Mouse (Mus musculus) brown adipose tissue, adult 24 weeks (tissue): ENCODE results near the gene S1pr2. TPM values are rescaled to one million over a fixed set of nuclear protein-coding genes. Genes with fewer than 3 reads are reported as not detected.
A peak's percentile ranks its signal among the peaks of the same experiment; 100 is the strongest.

ENCODE experiments used
- H3K27ac ChIP-seq: fragments of 200-500 bp; replicated peaks from 2 replicates; pipeline ENCODE4 v1.5.1; 2012; ENCODE audit warnings: low read depth, mild to moderate bottlenecking, low read length
- H3K4me1 ChIP-seq: fragments of 200-500 bp; 2 replicates; pipeline ENCODE4 v1.6.1; 2012; ENCODE audit warnings: low read length, mixed read lengths; ENCODE audit not compliant: control insufficient read depth, insufficient read depth, insufficient read length
- H3K4me3 ChIP-seq: fragments of 200-500 bp; 2 replicates; pipeline ENCODE4 v1.5.1; 2012; ENCODE audit warnings: low read depth, mild to moderate bottlenecking, low read length, moderate library complexity; ENCODE audit not compliant: insufficient read depth
- polyA plus RNA-seq: library from polyadenylated mRNA; stranded (reverse); fragments of >200 nt; gene quantifications from 2 replicates; pipeline ENCODE4 v1.2.4, GENCODE M21; 2012; ENCODE audit not compliant: missing spikeins, insufficient read depth, insufficient read length

Gene S1pr2
- polyA plus RNA-seq, 1 experiment, result 2.6 TPM

DNA sequence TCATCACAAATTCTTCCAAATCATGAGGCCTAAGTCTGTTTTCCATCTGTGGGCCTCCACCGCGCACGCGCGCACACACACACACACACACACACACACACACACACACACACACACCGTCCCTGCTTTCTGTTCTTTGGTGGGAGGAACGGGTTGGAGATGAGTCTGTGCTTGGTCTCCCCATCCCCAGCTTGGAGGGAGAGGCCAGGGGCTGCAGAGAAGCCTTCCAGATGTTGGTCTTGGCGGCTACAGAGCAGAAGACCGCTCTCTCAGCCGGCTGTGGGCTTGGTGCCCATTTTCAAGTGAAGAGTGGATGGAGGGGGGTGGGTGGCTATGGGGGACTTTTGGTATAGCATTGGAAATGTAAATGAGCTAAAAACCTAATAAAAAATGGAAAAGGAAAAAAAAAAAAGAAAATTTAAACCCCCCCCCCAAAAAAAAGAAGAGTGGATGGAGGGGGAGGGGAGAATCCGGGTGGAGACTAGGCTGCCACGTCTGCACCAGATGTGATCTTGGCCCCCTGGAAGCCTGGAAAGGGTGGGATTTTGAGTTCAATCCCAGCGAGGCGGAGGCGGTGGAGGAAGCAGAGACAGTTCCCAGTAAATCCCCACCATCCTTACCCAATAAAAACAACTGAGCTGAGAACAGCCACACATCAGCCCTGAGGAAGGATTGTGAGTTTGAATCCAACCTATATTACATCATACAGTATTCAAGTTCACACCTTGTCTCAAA lies 10.5 kb upstream of the S1pr2 start:
- Histone ChIP-seq H3K27ac (no peak overlapping the region), H3K4me3 (no peak overlapping the region), H3K4me1 (no peaks in the 10 kb centered on the region)

DNA sequence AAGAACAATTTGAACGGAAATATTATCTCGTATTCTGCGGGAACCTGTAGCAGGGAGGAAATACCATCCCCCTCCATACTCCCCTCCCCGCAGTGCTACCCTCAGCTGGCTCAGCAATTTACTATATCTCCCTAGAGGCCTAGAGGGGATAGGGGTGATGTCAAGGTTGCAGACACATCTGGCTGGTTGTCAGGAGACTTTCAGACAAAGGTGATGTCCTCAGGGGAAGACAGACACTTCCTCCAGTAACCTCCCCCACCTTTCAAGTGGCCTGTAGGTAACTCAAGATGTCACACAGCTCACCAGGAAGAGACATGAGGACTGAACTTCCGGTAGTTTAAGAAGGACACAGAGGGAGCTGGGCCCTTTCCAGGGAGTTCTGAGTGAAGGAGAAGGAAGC lies 6.6 kb upstream of the S1pr2 start:
- H3K27ac ChIP-seq, result no peak overlapping the region

DNA sequence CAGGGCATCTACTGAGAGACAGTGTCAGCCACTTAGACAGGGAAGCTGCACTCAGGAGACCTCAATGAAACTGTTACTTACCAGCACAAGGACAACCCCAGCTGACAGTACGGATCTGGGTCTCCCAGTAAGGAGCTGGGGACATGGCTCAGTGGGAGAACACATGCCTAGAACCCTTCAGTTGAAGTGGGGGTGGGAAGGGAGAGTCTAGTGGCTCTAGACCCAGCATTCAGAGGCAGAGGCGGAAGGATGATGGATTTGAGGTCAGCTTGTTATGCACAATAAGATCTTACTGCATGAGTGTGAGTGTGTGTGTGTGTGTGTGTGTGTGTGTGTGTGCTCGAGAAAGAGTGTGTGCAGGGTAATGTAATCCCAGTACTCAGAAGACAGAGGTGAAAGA lies 5.6 kb upstream of the S1pr2 start:
- Histone ChIP-seq H3K4me1 (peaks cover 10% of the 10 kb centered on the region; the same call in 1 of the 2 replicates), H3K4me3 (no peak overlapping the region), H3K27ac (no peak overlapping the region)

More for the DNA sequence above, 6.6 kb upstream of the S1pr2 start:
- H3K4me3 ChIP-seq, result no peak overlapping the region
- peaks cover 8% of the 10 kb centered on the region; the same call in 1 of the 2 replicates for H3K4me1 ChIP-seq

- H3K4me3 ChIP-seq, result no peak overlapping the region
- peaks cover 12% of the 10 kb centered on the region; the same call in 1 of the 2 replicates for H3K4me1 ChIP-seq
- H3K27ac ChIP-seq, result no peak overlapping the region
Measured at GRCm38 (mm10) chr9:20979769-20980168, 3.2 kb upstream of the S1pr2 start.

- H3K27ac ChIP-seq, result peak overlapping the region; percentile 56
- peaks cover 12% of the 10 kb centered on the region; the same call in 1 of the 2 replicates for H3K4me1 ChIP-seq
- no peak overlapping the region for H3K4me3 ChIP-seq
Measured at GRCm38 (mm10) chr9:20979181-20979580, 2.6 kb upstream of the S1pr2 start.

DNA sequence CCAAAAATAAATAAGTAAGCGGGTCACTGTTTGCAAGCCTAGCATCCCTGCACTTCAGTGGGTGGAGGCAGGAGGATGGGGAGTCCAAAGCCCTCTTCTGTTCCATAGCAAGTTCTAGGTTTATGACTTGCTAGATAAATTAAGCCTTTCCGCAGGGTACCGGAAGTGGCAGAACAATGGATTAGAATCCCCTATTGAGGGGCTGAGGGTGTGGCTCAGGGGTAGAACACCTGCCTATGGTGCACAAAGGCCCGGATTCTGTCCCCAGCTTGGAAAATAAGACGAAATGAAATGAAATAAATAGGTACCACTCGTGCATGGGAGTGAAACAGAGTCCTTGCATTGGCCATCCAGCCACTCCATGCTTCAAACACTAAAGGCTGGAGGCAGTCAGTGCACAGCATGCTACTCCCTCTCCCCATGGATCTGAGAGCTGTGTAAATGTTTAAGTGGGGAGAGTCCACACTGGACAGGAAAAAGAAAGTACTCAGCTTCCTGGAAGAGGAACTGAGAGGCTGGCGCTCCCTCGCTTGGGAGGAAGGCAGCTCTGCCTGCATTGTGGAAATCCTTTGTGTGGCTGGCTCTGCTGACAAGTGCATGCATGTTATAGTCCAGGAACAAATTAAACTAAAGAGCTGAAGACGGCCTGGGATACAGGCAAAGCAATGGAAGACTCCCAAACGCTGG lies 2.0 kb upstream of the S1pr2 start:
- no peak overlapping the region for H3K4me3 ChIP-seq
- H3K4me1 ChIP-seq, result peaks cover 12% of the 10 kb centered on the region; the same call in 1 of the 2 replicates
- H3K27ac ChIP-seq, result peak overlapping the region; percentile 56

DNA sequence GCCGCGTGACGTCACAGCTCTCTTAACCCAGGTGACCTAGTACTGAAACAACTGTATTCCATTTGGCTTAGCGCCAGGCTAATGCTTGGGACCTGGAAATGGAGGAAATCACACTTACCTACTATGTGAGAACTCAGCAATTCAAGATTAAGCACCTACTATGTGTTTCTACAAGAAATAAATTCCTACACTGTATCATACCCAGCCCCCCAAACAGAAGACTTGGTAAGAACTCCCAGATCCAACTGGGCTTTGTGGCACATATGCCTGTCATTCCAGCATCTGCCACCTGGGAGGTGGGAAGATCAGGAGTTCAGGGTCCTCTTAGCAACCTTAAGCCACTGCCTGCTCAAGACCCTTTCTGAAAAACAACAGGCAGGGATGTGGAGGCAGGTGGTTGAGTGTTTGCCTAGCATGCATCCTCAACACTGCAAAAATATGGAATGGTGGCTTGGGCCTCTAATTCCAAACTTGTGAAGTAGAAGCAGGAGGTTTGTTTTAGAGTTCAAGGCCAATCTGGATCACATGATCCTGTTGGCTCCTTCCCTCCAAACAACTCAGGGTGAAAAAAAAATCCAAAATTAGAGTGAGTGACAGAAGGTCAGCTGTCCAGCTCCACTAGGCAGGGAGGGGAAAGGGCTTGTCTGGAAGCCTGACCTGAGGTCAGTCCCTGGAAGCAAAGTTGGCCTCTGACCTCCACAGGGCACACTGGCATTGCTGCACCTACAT lies 544 bp upstream of the S1pr2 start:
- Histone ChIP-seq H3K4me3 (peak overlapping the region; percentile 87), H3K4me1 (peaks cover 12% of the 10 kb centered on the region; the same call in 1 of the 2 replicates), H3K27ac (no peak overlapping the region)

- Histone ChIP-seq H3K4me3 (peak overlapping the region; percentile 87), H3K27ac (peak overlapping the region; percentile 57)
Measured at GRCm38 (mm10) chr9:20975431-20976215, 958 bp downstream of the S1pr2 start.

GRCm38 (mm10) chr9:20973682-20974075 lies 2.9 kb downstream of the S1pr2 start:
- Histone ChIP-seq H3K27ac (peak overlapping the region; percentile 13; the same call in 1 of the 2 replicates), H3K4me3 (peak overlapping the region; percentile 11; the same call in 1 of the 2 replicates), H3K4me1 (peaks cover 8% of the 10 kb centered on the region; the same call in 1 of the 2 replicates)

More at GRCm38 (mm10) chr9:20975431-20976215, 958 bp downstream of the S1pr2 start:
- H3K4me1 ChIP-seq, result peaks cover 12% of the 10 kb centered on the region; the same call in 1 of the 2 replicates

DNA sequence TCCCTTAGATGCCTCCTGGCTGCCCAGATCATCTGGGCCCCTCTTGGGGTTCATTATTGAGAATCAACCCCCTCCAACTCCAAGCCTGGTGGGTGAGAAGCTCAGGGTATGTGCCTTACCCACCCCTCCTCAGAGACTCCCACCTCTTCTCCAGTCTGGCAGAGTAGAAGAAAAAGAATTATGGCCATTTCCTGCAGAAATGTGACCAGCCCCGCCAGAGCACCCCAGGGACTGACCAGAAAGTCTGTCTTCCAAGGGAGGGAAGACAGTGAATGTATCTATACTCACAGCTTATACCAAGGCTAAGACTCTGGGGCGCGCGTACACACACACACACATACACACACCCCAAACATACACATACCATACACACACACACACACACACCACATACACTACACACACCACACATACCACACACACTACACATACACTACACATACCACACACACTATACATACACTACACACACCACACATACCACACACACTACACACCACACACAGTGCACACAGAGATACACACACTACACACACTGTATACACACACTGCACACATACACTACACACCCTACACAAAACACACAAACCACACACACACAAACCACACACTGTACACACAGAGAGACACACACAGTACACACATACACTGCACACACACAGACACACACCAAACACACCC lies 3.4 kb downstream of the S1pr2 start:
- Histone ChIP-seq H3K4me3 (peak overlapping the region; percentile 11; the same call in 1 of the 2 replicates), H3K27ac (peak overlapping the region; percentile 13; the same call in 1 of the 2 replicates), H3K4me1 (peaks cover 3% of the 10 kb centered on the region; the same call in 1 of the 2 replicates)

- H3K4me3 ChIP-seq, result no peak overlapping the region
- H3K4me1 ChIP-seq, result 0 out of 2 replicates have a peak, but pooled peaks cover 2% of the 10 kb centered on the region
- H3K27ac ChIP-seq, result 0 out of 2 replicates have a peak overlapping the region, but pooled peaks have one; percentile 28
Measured at GRCm38 (mm10) chr9:20972141-20972992, 4.2 kb downstream of the S1pr2 start.

GRCm38 (mm10) chr9:20971751-20972140 lies 4.8 kb downstream of the S1pr2 start:
- H3K4me3 ChIP-seq, result no peak overlapping the region
- no peaks in the 10 kb centered on the region for H3K4me1 ChIP-seq
- no peak overlapping the region for H3K27ac ChIP-seq

GRCm38 (mm10) chr9:20966747-20967146 lies 9.8 kb downstream of the S1pr2 start:
- no peaks in the 10 kb centered on the region for H3K4me1 ChIP-seq
- H3K27ac ChIP-seq, result 0 out of 2 replicates have a peak overlapping the region, but pooled peaks have one; percentile 12
- no peak overlapping the region for H3K4me3 ChIP-seq
